Mouse (Mus musculus) hematopoietic multipotent progenitor cell, adult 10-12 weeks (in vitro differentiated cells): ENCODE results near the gene Epp13. TPM values are rescaled to one million over a fixed set of nuclear protein-coding genes. Genes with fewer than 3 reads are reported as not detected.

ENCODE experiments used
- polyA plus RNA-seq: library from polyadenylated mRNA; stranded (reverse); fragments of >175 nt; gene quantifications from 2 replicates; pipeline ENCODE4 v1.2.3, GENCODE M21; 2012; ENCODE audit warnings: low replicate concordance

Gene Epp13
- not detected in 2 replicates for polyA plus RNA-seq

GRCm38 (mm10) chr7:6252410-6252809, at the start of gene Epp13:
Gene Epp13, plus strand, starts transcription at chr7:6252710.

DNA sequence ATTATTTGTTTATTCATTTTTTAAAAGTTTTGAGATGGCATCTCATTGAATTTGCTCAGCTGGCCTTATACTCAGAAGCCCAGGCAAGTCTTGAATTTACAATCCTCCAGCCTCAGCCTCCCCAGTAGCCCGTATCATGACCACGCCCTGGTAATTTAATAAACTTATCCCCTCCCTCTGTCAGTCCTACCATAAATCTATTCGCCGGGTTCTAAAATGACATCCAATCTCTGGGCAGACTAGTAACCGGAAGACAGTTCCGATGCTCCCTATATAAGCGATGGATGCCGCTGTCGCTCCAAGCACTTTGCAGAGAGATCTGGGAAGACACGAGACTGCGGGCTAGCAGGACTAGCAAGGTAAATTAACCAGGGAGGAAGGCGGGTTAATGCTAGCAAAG, 30.5 kb upstream of the Epp13 start, which contains the start of gene Zscan5b:
Zscan5b (plus strand) TSS at position 301 of the 400 bp plus-strand sequence.

DNA sequence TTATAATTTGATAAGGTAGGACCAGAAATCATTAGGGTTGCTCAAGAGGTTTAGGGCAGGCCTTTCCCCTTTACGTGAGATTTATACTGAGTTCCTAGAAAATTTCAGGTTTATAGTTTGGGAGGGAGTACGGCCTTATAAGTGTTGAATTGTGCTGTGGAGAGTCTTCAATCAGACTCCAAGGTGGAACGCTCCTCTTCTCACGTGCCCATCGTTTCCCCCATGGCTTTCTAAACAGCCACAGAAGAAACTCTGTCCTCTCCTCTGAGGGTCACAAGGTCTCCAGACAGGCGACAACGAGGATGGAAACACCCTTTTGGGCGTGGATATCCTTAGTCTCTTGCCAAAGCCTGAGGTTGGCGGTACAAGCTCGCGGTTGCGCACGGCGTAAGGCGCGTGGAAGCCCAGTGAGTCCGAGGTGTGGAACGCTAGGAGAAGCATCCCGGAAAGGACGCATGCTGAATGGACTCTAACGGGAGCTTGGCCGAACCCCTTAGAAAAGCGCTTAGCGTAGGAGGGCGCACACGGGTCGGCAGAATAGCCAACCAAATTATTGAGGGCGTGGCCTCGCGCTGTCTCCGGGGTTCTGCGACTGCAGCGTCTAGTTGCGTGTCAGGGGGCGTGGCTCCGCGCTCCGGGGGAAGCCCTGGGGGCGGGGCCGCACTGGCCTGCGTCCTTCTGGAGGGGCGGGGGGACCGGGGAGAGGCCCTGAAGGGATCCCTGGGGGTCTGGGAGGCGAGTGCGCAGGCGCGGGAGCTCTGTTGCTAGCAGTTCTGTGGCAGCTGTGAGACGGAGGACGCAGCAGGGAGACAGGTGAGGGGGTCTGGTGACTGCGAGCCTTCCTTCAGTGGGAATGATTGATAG, 33.6 kb downstream of the Epp13 start, which contains the start of gene Zfp667:
Zfp667 (plus strand) TSS at position 738 of the 864 bp plus-strand sequence.

GRCm38 (mm10) chr7:6331233-6331956, 78.9 kb downstream of the Epp13 start, which contains the start of gene Zfp583:
Gene Zfp583, minus strand, starts transcription at chr7:6331285.

Other genes starting within 250 kb of the Epp13 start
- not detected in 2 replicates for gene Vmn1r65, start 241.7 kb upstream of the Epp13 start, polyA plus RNA-seq
- gene Nlrp4c, start 207.5 kb upstream of the Epp13 start, polyA plus RNA-seq, result not detected in 2 replicates
- gene Zfp787, start 96.7 kb upstream of the Epp13 start, polyA plus RNA-seq, result 42.9 and 67.6 TPM in 2 replicates
- 42.4 and 58.2 TPM in 2 replicates for gene Zfp444, start 80.5 kb upstream of the Epp13 start, polyA plus RNA-seq
- not detected in 2 replicates for gene Galp, start 55.6 kb upstream of the Epp13 start, polyA plus RNA-seq
- gene Zscan5b, start 30.4 kb upstream of the Epp13 start, polyA plus RNA-seq, result not detected in 2 replicates
- 0.10 and 0.88 TPM in 2 replicates for gene Zfp667, start 33.9 kb downstream of the Epp13 start, polyA plus RNA-seq
- 1.8 TPM in 2 replicates for gene Zfp583, start 78.6 kb downstream of the Epp13 start, polyA plus RNA-seq
- 0.07 and 0.08 TPM in 2 replicates for gene Gm3854, start 91.0 kb downstream of the Epp13 start, polyA plus RNA-seq
- gene Zfp78, start 110.6 kb downstream of the Epp13 start, polyA plus RNA-seq, result 0.30 and 0.37 TPM in 2 replicates
- 1.2 and 1.6 TPM in 2 replicates for gene Zfp28, start 130.6 kb downstream of the Epp13 start, polyA plus RNA-seq
- gene Smim17, start 146.0 kb downstream of the Epp13 start, polyA plus RNA-seq, result not detected in 2 replicates
- not detected in 2 replicates for gene Gm20715, start 157.6 kb downstream of the Epp13 start, polyA plus RNA-seq
- gene Olfr1344, start 186.0 kb downstream of the Epp13 start, polyA plus RNA-seq, result 0.26 TPM in 1 of 2 replicates, not detected in the other
- gene Olfr1336, start 203.5 kb downstream of the Epp13 start, polyA plus RNA-seq, result not detected in 2 replicates
- not detected in 2 replicates for gene Olfr1346, start 214.4 kb downstream of the Epp13 start, polyA plus RNA-seq
- not detected in 2 replicates for gene Olfr5, start 234.2 kb downstream of the Epp13 start, polyA plus RNA-seq
- not detected in 2 replicates for gene Olfr1347, start 247.0 kb downstream of the Epp13 start, polyA plus RNA-seq